Mouse (Mus musculus): Measurements from ENCODE around the gene Rasl11b. TPM values are rescaled to one million over a fixed set of nuclear protein-coding genes. Genes with fewer than 3 reads are reported as not detected.
A peak's percentile ranks its signal among the peaks of the same experiment; 100 is the strongest.

Gene Rasl11b
- polyA plus RNA-seq, 1 experiment = 2.4 TPM

GRCm38 (mm10) chr5:74242654-74243053 is 47.6 kb downstream of the Rasl11b start:
- Histone ChIP-seq H3K36me3 (ENCODE audit: control insufficient read depth, insufficient read depth) (no peaks in the 10 kb centered on the region), H3K4me3 (no peak overlapping the region), H3K79me2 (ENCODE audit: control insufficient read depth, insufficient read depth) (no peaks in the 10 kb centered on the region), H3K27me3 (ENCODE audit: control insufficient read depth, insufficient read depth, insufficient read length) (no peaks in the 10 kb centered on the region), H3K4me2 (ENCODE audit: low read depth) (no peak overlapping the region), H3ac (ENCODE audit: control insufficient read depth, insufficient read length) (no peak overlapping the region)
- TF ChIP-seq REST (IDR thresholded peaks at IDR 0.05; ENCODE audit: insufficient read depth, insufficient read length) (no peak), E2F4 (IDR thresholded peaks at IDR 0.05; ENCODE audit: insufficient read depth) (no peak), MYOD1 (IDR thresholded peaks at IDR 0.05; ENCODE audit: control insufficient read depth in 1 of 3, insufficient read length in 2 of 3, low read depth in 2 of 3) (no peak), POLR2A (IDR thresholded peaks at IDR 0.05; ENCODE audit: insufficient read length, low read depth) (no peak), TCF12 (IDR thresholded peaks at IDR 0.05; ENCODE audit: insufficient read depth, poor library complexity, severe bottlenecking) (no peak), USF1 (IDR thresholded peaks at IDR 0.05; ENCODE audit: low read depth) (no peak), POLR2AphosphoS2 (IDR thresholded peaks at IDR 0.05; ENCODE audit: insufficient read length, low read depth) (no peak), CEBPB (IDR thresholded peaks at IDR 0.05; ENCODE audit: insufficient read depth, poor library complexity, severe bottlenecking) (no peak), TCF3 (IDR thresholded peaks at IDR 0.05; ENCODE audit: insufficient read length, low read depth) (no peak), MYOG (IDR thresholded peaks at IDR 0.05; ENCODE audit: control insufficient read depth in 1 of 3, insufficient read depth in 1 of 3, insufficient read length in 2 of 3, low read depth in 2 of 3) (no peak), SRF (IDR thresholded peaks at IDR 0.05; ENCODE audit: control insufficient read depth, insufficient read length, low read depth) (no peak), MAX (IDR thresholded peaks at IDR 0.05; ENCODE audit: low read depth) (no peak)

GRCm38 (mm10) chr5:74244406-74245019 is 49.4 kb downstream of the Rasl11b start:
- TF ChIP-seq TCF3 (IDR thresholded peaks at IDR 0.05; ENCODE audit: insufficient read length, low read depth) = no peak
- no peak for TF ChIP-seq POLR2A (IDR thresholded peaks at IDR 0.05; ENCODE audit: insufficient read length, low read depth)
- no peak for TF ChIP-seq SRF (IDR thresholded peaks at IDR 0.05; ENCODE audit: control insufficient read depth, insufficient read length, low read depth)
- TF ChIP-seq TCF12 (IDR thresholded peaks at IDR 0.05; ENCODE audit: insufficient read depth, poor library complexity, severe bottlenecking) = no peak
- TF ChIP-seq MYOD1 (IDR thresholded peaks at IDR 0.05; ENCODE audit: control insufficient read depth in 1 of 3, insufficient read length in 2 of 3, low read depth in 2 of 3) = peak in 1 of 3 experiments; percentile 35
- no peak for TF ChIP-seq CEBPB (IDR thresholded peaks at IDR 0.05; ENCODE audit: insufficient read depth, poor library complexity, severe bottlenecking)
- Histone ChIP-seq H3K36me3 (ENCODE audit: control insufficient read depth, insufficient read depth) (no peaks in the 10 kb centered on the region), H3K79me2 (ENCODE audit: control insufficient read depth, insufficient read depth) (no peaks in the 10 kb centered on the region), H3K4me3 (no peak overlapping the region), H3ac (ENCODE audit: control insufficient read depth, insufficient read length) (no peak overlapping the region), H3K27me3 (ENCODE audit: control insufficient read depth, insufficient read depth, insufficient read length) (no peaks in the 10 kb centered on the region), H3K4me2 (ENCODE audit: low read depth) (no peak overlapping the region)

- H3ac ChIP-seq (ENCODE audit: control insufficient read depth, insufficient read length) = no peak overlapping the region
- TF ChIP-seq E2F4 (IDR thresholded peaks at IDR 0.05; ENCODE audit: insufficient read depth) (no peak), USF1 (IDR thresholded peaks at IDR 0.05; ENCODE audit: low read depth) (no peak), POLR2AphosphoS2 (IDR thresholded peaks at IDR 0.05; ENCODE audit: insufficient read length, low read depth) (no peak), TCF12 (IDR thresholded peaks at IDR 0.05; ENCODE audit: insufficient read depth, poor library complexity, severe bottlenecking) (no peak), SRF (IDR thresholded peaks at IDR 0.05; ENCODE audit: control insufficient read depth, insufficient read length, low read depth) (no peak), TCF3 (IDR thresholded peaks at IDR 0.05; ENCODE audit: insufficient read length, low read depth) (no peak), MYOD1 (IDR thresholded peaks at IDR 0.05; ENCODE audit: control insufficient read depth in 1 of 3, insufficient read length in 2 of 3, low read depth in 2 of 3) (no peak), MYOG (IDR thresholded peaks at IDR 0.05; ENCODE audit: control insufficient read depth in 1 of 3, insufficient read depth in 1 of 3, insufficient read length in 2 of 3, low read depth in 2 of 3) (no peak), MAX (IDR thresholded peaks at IDR 0.05; ENCODE audit: low read depth) (no peak), REST (IDR thresholded peaks at IDR 0.05; ENCODE audit: insufficient read depth, insufficient read length) (no peak)
- H3K79me2 ChIP-seq (ENCODE audit: control insufficient read depth, insufficient read depth) = no peaks in the 10 kb centered on the region
- peak overlapping the region; percentile 55 for H3K4me2 ChIP-seq (ENCODE audit: low read depth)
- H3K4me3 ChIP-seq = no peak overlapping the region
- no peaks in the 10 kb centered on the region for H3K27me3 ChIP-seq (ENCODE audit: control insufficient read depth, insufficient read depth, insufficient read length)
- H3K36me3 ChIP-seq (ENCODE audit: control insufficient read depth, insufficient read depth) = no peaks in the 10 kb centered on the region
Measured at GRCm38 (mm10) chr5:74245641-74246145, 50.6 kb downstream of the Rasl11b start.

DNA sequence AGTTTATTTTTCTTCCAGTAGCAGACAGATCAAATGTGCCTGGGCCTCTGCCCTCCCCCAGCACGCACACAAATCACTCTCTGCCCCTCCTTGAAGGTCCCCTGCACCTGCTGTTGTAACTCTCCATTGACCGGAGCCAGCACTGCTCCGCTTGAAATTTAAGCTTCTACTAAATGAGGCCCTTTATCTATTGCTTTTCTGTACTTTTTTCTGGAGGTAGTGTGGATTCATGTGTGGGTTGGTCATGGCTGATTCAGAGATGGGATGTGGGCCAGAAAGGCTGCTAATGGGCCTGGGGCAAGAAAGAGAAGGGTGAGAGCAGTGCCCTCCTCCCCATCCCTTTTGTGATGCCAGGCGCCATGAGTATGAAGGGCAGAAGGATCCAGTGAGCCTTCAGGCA is 51.4 kb downstream of the Rasl11b start:
- Histone ChIP-seq H3K4me3 (no peak overlapping the region), H3K27me3 (ENCODE audit: control insufficient read depth, insufficient read depth, insufficient read length) (no peaks in the 10 kb centered on the region), H3K79me2 (ENCODE audit: control insufficient read depth, insufficient read depth) (no peaks in the 10 kb centered on the region), H3K36me3 (ENCODE audit: control insufficient read depth, insufficient read depth) (no peaks in the 10 kb centered on the region), H3K4me2 (ENCODE audit: low read depth) (peak overlapping the region; percentile 55), H3ac (ENCODE audit: control insufficient read depth, insufficient read length) (no peak overlapping the region)
- TF ChIP-seq SRF (IDR thresholded peaks at IDR 0.05; ENCODE audit: control insufficient read depth, insufficient read length, low read depth) (no peak), TCF3 (IDR thresholded peaks at IDR 0.05; ENCODE audit: insufficient read length, low read depth) (peak; percentile 30), MAX (IDR thresholded peaks at IDR 0.05; ENCODE audit: low read depth) (no peak), MYOG (IDR thresholded peaks at IDR 0.05; ENCODE audit: control insufficient read depth in 1 of 3, insufficient read depth in 1 of 3, insufficient read length in 2 of 3, low read depth in 2 of 3) (peak in 2 of 3 experiments; percentile 28 to 49), TCF12 (IDR thresholded peaks at IDR 0.05; ENCODE audit: insufficient read depth, poor library complexity, severe bottlenecking) (peak; percentile 79), MYOD1 (IDR thresholded peaks at IDR 0.05; ENCODE audit: control insufficient read depth in 1 of 3, insufficient read length in 2 of 3, low read depth in 2 of 3) (peak; percentile 69 to 95 (median 95)), POLR2AphosphoS2 (IDR thresholded peaks at IDR 0.05; ENCODE audit: insufficient read length, low read depth) (no peak), E2F4 (IDR thresholded peaks at IDR 0.05; ENCODE audit: insufficient read depth) (no peak)

Measured in myocyte (in vitro differentiated cells).